Mouse (Mus musculus) lung, embryonic 15.5 days (tissue): ENCODE results near the gene Tmem206. TPM values are rescaled to one million over a fixed set of nuclear protein-coding genes. Genes with fewer than 3 reads are reported as not detected.

Source experiments
- ATAC-seq: fragments of 200-750 bp; cut with Nextera tagmentation; 2 replicates; pipeline ENCODE4 v1.8.0; 2017; ENCODE audit warnings: moderate number of reproducible peaks, borderline replicate concordance; ENCODE audit not compliant: low FRiP score, low TSS enrichment; ENCODE audit errors: extremely low read depth
- H3K27ac ChIP-seq: fragments of 300-500 bp; sonication (generic); 2 replicates; pipeline ENCODE4 v1.5.1; 2015; ENCODE audit warnings: moderate library complexity, mild to moderate bottlenecking, inconsistent platforms
- H3K27me3 ChIP-seq: fragments of 300-500 bp; sonication (generic); 2 replicates; pipeline ENCODE4 v1.6.1; 2015; ENCODE audit warnings: inconsistent platforms
- H3K36me3 ChIP-seq: fragments of 300-500 bp; sonication (generic); 2 replicates; pipeline ENCODE4 v1.6.1; 2015; ENCODE audit warnings: inconsistent platforms
- H3K4me1 ChIP-seq: fragments of 300-500 bp; sonication (generic); 2 replicates; pipeline ENCODE4 v1.6.1; 2015; ENCODE audit warnings: inconsistent platforms
- H3K4me2 ChIP-seq: fragments of 300-500 bp; sonication (generic); 2 replicates; pipeline ENCODE4 v1.6.1; 2015; ENCODE audit warnings: inconsistent platforms, mild to moderate bottlenecking, moderate library complexity
- H3K4me3 ChIP-seq: fragments of 300-500 bp; sonication (generic); 2 replicates; pipeline ENCODE4 v1.5.1; 2015; ENCODE audit warnings: mild to moderate bottlenecking, inconsistent platforms
- H3K9ac ChIP-seq: fragments of 300-500 bp; sonication (generic); 2 replicates; pipeline ENCODE4 v1.6.1; 2015; ENCODE audit warnings: inconsistent platforms
- H3K9me3 ChIP-seq: fragments of 300-500 bp; sonication (generic); 2 replicates; pipeline ENCODE4 v1.6.1; 2016; ENCODE audit warnings: inconsistent platforms
- WGBS: fragments of 180-500 bp; shearing (Covaris S2); methylation state at CpG from one replicate; pipeline ENCODE4 v1.1.7; 2015; 5-methylcytosine and 5-hydroxymethylcytosine counted together
- polyA plus RNA-seq: library from polyadenylated mRNA; unstranded; fragments of >200 nt; fragmentation: Nextera tagmentation; extraction: Ambion mirVana; gene quantifications from 2 replicates; pipeline ENCODE4 v1.2.1, GENCODE M21; 2015

The Tmem206 gene
- polyA plus RNA-seq, 1 experiment from 2014 or later, result 22.7 TPM

DNA sequence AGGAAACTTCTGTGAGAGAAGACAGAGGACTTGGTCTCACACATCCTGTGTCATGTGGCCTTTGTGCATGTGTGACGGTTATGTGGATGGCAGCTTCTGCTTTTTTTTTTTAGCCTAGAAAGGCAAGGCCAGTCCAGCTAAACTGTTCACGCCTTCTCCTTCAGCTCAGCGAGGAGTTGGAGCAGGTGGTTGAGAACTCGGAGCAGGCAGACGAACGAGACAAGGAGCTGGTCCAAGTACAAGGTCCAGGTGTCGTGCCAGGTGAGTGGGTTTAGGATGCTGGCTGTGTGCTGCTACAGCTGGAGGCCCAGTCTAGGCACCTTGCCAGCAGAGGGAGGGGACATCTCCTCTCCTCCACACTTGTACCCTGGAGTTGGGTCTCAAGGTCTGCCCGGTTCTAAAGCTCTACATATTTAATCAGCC lies 2.3 kb downstream of the Tmem206 start:
- 49% methylated on average over 8 of the region's 8 CpGs for WGBS
- no peaks in the 10 kb centered on the region for H3K36me3 ChIP-seq
- peaks cover 25% of the 10 kb centered on the region for H3K4me1 ChIP-seq
- no peak overlapping the region; the same call in 1 of the 2 replicates for H3K4me2 ChIP-seq
- no peak overlapping the region for H3K4me3 ChIP-seq
- no peaks in the 10 kb centered on the region for H3K9me3 ChIP-seq
- no peak overlapping the region for H3K27ac ChIP-seq
- H3K9ac ChIP-seq, result no peak overlapping the region
- ATAC-seq, result no peak
- H3K27me3 ChIP-seq, result no peaks in the 10 kb centered on the region

DNA sequence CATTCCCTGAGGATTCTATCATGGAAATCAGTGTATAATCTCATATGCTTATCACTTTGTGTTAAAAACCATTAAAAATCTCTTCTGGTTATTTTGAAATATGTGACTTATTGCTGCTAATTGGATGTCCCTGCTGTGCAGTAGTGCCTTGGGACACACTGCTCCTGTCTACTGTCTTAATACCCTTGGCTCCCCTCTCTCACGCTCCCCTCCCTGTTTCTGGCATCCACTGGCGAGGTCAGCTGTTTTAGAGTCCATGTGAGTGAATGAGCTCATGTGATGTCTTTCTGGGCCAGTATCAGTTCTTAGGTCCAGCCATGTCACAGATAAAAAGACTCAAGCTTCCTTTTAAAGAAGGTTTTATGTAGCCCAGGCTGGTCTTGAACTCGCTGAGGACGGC lies 4.6 kb downstream of the Tmem206 start:
- no peak for ATAC-seq
- 88% methylated on average over 4 of the region's 4 CpGs for WGBS
- no peak overlapping the region for H3K4me3 ChIP-seq
- H3K9me3 ChIP-seq, result no peaks in the 10 kb centered on the region
- H3K4me1 ChIP-seq, result peaks cover 25% of the 10 kb centered on the region
- H3K27me3 ChIP-seq, result no peaks in the 10 kb centered on the region
- H3K36me3 ChIP-seq, result no peaks in the 10 kb centered on the region
- H3K9ac ChIP-seq, result no peak overlapping the region
- H3K4me2 ChIP-seq, result no peak overlapping the region
- no peak overlapping the region for H3K27ac ChIP-seq

DNA sequence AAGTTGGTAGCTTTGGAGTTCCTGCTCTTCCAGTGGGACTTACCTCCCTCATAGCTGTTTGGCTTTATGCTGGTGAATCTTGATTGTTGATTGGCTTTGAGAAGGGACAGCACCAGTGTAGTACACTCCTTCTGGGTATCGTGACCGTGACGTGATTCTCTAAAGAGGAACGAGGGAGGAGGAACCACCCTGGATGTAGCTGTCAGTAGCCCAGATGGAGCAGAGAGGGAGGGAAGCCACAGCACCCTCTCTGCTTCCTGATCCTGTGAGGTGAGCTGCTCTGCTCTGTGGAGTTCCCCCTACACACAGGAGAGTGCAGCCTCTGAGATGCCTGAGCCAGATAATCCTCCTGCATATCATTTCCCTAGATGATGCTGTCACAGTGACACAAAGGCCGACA lies 8.8 kb downstream of the Tmem206 start:
- 70% methylated on average over 5 of the region's 5 CpGs for WGBS
- no peaks in the 10 kb centered on the region for H3K9me3 ChIP-seq
- ATAC-seq, result no peak

DNA sequence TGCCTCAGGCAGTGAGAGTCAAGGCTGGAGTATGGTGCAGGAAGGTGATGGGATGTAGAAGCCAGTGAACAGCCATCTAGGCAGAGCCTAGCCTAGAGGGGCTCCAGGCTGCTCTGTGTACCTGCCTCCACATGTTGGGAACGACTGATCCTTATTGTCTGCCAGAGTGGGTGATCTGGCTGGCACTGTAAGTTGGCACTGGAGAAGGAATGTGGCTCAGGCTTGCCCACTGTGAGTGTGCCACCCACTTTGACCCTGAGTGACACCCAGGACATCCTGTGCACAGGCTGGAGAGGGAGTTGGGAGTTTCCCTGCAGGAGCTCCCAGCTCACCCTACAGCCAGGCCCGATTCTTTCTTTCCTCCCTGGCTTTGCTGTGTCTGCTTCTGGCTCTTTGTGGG lies 14.2 kb downstream of the Tmem206 start:
- Histone ChIP-seq H3K9ac (no peak overlapping the region), H3K4me1 (no peaks in the 10 kb centered on the region), H3K4me3 (no peak overlapping the region), H3K27ac (no peak overlapping the region), H3K4me2 (no peak overlapping the region), H3K27me3 (no peaks in the 10 kb centered on the region), H3K36me3 (peaks cover 54% of the 10 kb centered on the region), H3K9me3 (no peaks in the 10 kb centered on the region)
- no peak for ATAC-seq
- 66% methylated on average over 2 of the region's 2 CpGs for WGBS

More for the DNA sequence above, 8.8 kb downstream of the Tmem206 start:
- Histone ChIP-seq H3K36me3 (peaks cover 19% of the 10 kb centered on the region), H3K9ac (no peak overlapping the region), H3K4me2 (no peak overlapping the region), H3K4me1 (no peaks in the 10 kb centered on the region), H3K4me3 (no peak overlapping the region), H3K27ac (no peak overlapping the region), H3K27me3 (no peaks in the 10 kb centered on the region)

DNA sequence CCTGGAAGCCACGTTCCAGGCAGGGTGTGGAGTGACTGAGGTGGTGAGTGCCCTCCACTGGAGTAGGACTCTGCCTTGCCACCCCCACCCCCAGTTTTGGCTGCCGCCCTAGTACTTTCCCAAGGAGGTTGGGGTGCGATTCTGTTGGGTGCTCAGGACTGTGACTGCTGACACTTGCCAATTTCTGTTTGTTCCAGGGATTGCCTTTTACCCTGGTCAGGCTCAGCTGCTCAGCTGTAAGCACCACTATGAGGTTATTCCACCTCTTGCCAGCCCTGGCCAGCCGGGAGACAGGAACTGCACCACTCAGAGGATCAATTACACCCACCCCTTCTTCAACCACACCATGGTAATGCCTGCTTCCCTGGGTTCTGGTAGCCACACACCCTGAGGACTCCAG lies 14.8 kb downstream of the Tmem206 start:
- peaks cover 54% of the 10 kb centered on the region for H3K36me3 ChIP-seq
- no peak overlapping the region for H3K4me3 ChIP-seq
- no peak overlapping the region for H3K4me2 ChIP-seq
- H3K9me3 ChIP-seq, result no peaks in the 10 kb centered on the region
- H3K27me3 ChIP-seq, result no peaks in the 10 kb centered on the region
- H3K4me1 ChIP-seq, result no peaks in the 10 kb centered on the region
- WGBS, result 79% methylated on average over 4 of the region's 4 CpGs
- no peak overlapping the region for H3K27ac ChIP-seq
- no peak for ATAC-seq
- no peak overlapping the region for H3K9ac ChIP-seq

DNA sequence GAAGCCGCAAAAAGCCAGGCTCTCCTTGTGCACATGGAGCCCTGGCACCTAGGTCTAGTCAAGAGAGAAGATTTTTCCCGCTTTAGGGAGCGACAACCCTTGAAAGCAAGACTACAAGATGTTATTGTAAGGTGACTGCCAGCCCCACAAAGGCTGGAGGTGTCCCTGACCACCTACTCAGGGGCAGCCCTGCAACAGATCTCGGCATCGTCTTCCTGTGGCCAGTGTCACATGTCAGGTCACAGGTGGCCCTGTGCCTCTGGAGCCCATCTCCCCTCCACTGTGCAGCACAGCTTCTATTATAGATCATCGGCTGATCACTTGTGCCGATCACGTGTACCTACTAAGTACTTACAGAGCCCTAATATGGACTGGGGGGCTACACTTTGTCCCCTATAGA lies 21.9 kb downstream of the Tmem206 start:
- no peak for ATAC-seq
- WGBS, result 86% methylated on average over 8 of the region's 8 CpGs
- peaks cover 34% of the 10 kb centered on the region for H3K36me3 ChIP-seq

DNA sequence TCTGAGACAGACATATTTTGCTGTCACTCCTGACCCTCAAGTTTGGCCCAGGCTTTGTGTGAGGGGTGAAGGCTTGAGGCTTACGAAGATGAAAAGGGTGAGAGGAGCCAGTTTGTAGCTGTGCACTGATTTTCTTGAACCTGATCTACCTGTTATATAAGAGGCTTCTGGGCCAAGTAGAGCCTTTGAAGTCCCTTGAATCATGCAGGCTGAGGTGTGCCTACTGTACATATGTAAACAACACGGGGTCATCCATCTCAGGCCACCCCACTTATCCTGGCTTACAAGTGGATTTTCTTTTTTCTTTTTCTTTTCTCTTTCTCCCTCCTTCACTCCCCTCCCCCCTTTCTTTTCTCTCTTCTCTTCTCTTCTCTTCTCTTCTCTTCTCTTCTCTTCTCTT lies 22.9 kb downstream of the Tmem206 start:
- no peak overlapping the region for H3K4me3 ChIP-seq
- H3K4me1 ChIP-seq, result peaks cover 25% of the 10 kb centered on the region
- H3K4me2 ChIP-seq, result no peak overlapping the region
- H3K9ac ChIP-seq, result no peak overlapping the region
- 36% methylated on average over 2 of the region's 2 CpGs for WGBS
- H3K9me3 ChIP-seq, result no peaks in the 10 kb centered on the region
- no peaks in the 10 kb centered on the region for H3K27me3 ChIP-seq
- peaks cover 31% of the 10 kb centered on the region for H3K36me3 ChIP-seq
- 0 out of 2 replicates have a peak, but pooled peaks have one; percentile 21 for ATAC-seq
- H3K27ac ChIP-seq, result peak overlapping the region; percentile 81; the same call in 1 of the 2 replicates

More for the DNA sequence above, 21.9 kb downstream of the Tmem206 start:
- Histone ChIP-seq H3K9ac (no peak overlapping the region), H3K4me2 (no peak overlapping the region), H3K4me3 (no peak overlapping the region), H3K27me3 (no peaks in the 10 kb centered on the region), H3K9me3 (no peaks in the 10 kb centered on the region), H3K4me1 (peaks cover 25% of the 10 kb centered on the region), H3K27ac (no peak overlapping the region)

DNA sequence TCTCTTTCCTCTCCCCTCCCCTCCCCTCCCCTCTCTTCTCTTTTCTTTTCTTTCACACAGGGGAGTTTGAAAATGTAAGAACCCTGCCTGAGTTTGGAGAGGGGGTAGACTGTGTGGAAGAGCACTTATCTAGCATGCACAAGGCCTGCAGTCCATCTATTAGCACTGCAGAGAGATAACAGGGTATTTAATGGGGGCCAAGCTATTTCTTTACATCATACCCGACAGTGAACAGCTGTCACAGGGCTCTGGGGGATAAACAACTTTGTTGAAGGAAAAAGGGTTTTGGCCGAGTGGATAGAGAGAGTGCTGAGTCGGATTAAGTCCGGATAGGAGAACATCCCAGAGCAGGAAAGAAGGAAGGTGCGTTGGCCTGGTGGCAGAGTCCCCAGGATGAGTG lies 23.3 kb downstream of the Tmem206 start:
- H3K9me3 ChIP-seq, result no peaks in the 10 kb centered on the region
- no peaks in the 10 kb centered on the region for H3K27me3 ChIP-seq
- peaks cover 32% of the 10 kb centered on the region for H3K36me3 ChIP-seq
- peaks cover 25% of the 10 kb centered on the region for H3K4me1 ChIP-seq
- H3K4me2 ChIP-seq, result no peak overlapping the region
- peak overlapping the region; percentile 81 for H3K27ac ChIP-seq
- no peak overlapping the region for H3K4me3 ChIP-seq
- WGBS, result 12% methylated on average over 5 of the region's 5 CpGs
- H3K9ac ChIP-seq, result no peak overlapping the region
- peak; percentile 85 for ATAC-seq

DNA sequence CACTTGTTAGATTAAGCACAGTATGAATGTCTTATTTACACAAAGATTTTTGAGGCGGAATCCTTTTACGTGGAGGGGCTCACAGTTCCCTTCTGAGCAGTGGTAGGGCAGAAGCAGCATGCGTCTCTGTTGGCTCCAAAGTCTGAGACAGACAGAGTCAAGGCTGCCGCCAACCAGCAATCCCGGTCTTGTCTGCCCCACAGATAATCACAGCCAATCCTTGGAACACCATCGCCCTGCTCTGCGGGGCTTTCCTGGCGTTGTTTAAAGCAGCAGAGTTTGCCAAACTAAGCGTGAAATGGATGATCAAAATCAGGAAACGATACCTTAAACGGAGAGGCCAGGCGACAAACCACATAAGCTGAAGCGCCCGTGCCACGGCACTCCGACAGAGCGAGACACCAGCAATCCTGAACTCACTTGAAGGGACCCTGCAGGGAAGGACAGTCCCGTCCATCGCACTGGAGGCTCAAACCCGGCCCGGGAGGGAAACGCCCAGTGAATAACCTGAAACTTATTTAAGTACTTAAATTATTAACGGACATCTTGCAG lies 23.9 kb downstream of the Tmem206 start:
- Histone ChIP-seq H3K9ac (no peak overlapping the region), H3K4me1 (peaks cover 25% of the 10 kb centered on the region), H3K4me2 (no peak overlapping the region; the same call in 1 of the 2 replicates), H3K4me3 (no peak overlapping the region), H3K27ac (peak overlapping the region; percentile 81), H3K9me3 (no peaks in the 10 kb centered on the region), H3K36me3 (peaks cover 38% of the 10 kb centered on the region), H3K27me3 (no peaks in the 10 kb centered on the region)
- no peak for ATAC-seq
- 56% methylated on average over 23 of the region's 23 CpGs for WGBS

DNA sequence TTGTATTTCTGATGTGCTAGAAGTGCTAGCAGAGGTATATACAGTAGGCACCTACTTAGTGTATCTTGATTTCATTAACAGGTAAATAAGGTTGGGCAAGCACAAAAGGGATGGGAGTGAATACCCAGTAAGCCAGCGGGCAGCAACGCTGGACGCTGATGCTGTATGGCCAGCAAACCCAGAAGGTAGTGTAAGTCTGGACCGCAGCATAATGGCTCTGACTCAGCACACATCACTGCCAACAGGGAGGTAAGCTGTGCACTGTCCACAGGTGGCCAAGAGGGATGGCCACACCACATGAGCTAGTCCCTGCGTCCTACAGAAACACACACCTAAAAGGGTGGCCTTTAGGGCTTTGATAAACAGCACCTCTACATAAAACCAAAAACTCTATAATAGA lies 24.6 kb downstream of the Tmem206 start:
- Histone ChIP-seq H3K36me3 (peaks cover 44% of the 10 kb centered on the region), H3K27ac (no peak overlapping the region)

DNA sequence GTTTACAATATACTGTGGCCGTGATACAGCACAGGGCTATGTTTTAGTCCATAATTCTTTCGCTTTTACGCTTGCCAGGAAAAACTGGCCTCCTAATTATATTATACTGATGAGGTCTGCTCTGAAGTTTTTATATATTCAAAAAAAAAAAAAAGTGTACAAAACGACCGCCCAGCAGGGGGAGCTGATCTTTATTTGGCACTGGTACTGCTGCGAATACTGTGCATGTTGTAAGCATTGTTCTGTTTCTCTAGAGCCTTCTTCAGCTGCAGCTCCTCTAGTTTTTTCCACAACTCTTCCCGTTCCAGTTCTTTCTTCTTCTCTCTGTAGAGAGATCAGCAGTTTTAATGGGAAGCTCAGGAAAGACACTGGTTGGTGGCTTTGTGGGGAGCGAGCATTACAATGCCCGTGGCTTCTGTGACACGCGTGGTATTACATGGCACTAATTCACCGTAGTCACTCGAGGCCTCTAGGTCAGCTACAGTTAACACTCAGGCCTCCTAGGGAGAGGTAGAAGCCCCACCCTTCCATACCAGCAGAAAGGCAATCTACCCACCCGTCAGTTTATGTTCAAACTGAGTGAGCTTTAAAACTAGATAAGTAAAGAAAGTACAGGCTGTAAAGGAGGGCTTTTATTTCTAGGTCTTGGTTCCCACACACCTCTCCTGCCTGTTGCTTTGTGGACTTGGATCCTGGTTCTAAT lies 27.2 kb downstream of the Tmem206 start:
- Histone ChIP-seq H3K36me3 (peaks cover 60% of the 10 kb centered on the region), H3K4me3 (no peak overlapping the region), H3K9me3 (no peaks in the 10 kb centered on the region), H3K27ac (0 out of 2 replicates have a peak overlapping the region, but pooled peaks have one; percentile 45), H3K9ac (no peak overlapping the region), H3K4me2 (no peak overlapping the region), H3K27me3 (no peaks in the 10 kb centered on the region), H3K4me1 (peaks cover 22% of the 10 kb centered on the region)
- 59% methylated on average over 14 of the region's 14 CpGs for WGBS
- no peak for ATAC-seq

More for the DNA sequence above, 24.6 kb downstream of the Tmem206 start:
- WGBS, result 92% methylated on average over 5 of the region's 5 CpGs
- peaks cover 25% of the 10 kb centered on the region for H3K4me1 ChIP-seq
- no peak for ATAC-seq
- no peak overlapping the region for H3K4me2 ChIP-seq
- no peak overlapping the region for H3K4me3 ChIP-seq
- H3K9me3 ChIP-seq, result no peaks in the 10 kb centered on the region
- H3K27me3 ChIP-seq, result no peaks in the 10 kb centered on the region
- no peak overlapping the region for H3K9ac ChIP-seq

DNA sequence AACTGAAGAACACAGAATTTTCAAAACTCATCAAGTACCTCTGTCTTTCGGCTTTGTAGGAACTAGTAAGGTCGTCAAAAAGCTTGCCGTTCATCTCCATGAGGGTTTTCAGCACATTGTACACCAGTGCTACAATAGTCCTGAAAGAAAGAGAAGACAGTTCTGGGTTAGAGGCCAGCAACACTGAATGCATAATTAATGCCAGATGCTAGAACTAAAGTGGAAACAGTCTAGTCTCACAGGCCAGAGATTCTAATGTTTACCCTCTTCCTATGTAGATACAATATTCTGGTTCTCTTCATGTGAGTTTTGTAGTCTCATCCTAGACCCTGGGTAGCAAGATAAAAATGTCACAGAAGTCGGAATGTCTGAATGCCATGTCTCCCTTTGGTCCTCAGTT lies 28.1 kb downstream of the Tmem206 start:
- Histone ChIP-seq H3K9me3 (no peaks in the 10 kb centered on the region), H3K27ac (no peak overlapping the region), H3K36me3 (peaks cover 68% of the 10 kb centered on the region), H3K4me3 (no peak overlapping the region), H3K4me2 (no peak overlapping the region), H3K9ac (no peak overlapping the region), H3K27me3 (no peaks in the 10 kb centered on the region), H3K4me1 (peaks cover 15% of the 10 kb centered on the region)
- WGBS, result 90% methylated on average over 4 of the region's 4 CpGs
- no peak for ATAC-seq
